ENCODE assay signal across 13 mouse cellular contexts in the genomic region with DNA sequence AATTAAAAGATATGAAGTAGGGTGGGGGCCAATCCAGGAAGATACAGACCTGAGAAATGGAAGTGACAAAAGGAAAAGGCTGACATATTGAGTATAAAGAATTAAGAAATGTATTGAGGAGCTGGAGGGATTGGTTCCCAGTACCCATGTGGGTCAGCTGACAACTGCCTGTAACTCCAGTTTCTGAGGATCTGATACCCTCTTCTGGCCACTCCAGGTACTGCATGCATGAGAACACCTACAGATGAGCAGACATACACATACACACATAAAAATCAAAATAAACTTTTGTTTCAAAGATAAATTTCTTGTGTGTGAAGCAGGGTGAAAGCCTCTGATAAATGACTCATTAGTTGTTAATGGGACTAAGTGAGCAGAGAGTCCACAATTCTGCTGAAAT.
DNase-seq lines count a peak whose midpoint lies in the region; ATAC-seq and TF ChIP-seq lines count a peak whose summit lies in the region.
"Had no signal": no experiment of that assay in that cellular context is flagged by ENCODE, and none has a peak within 500 bp of the region (broad histone marks: within the 10 kb centered on the region; RNA-seq: fewer than 3 reads in every experiment).

No protein-coding gene starts in this region.

- no peaks in the 10 kb centered on the region for H3K27me3 ChIP-seq in forebrain, embryonic 11.5 days (ENCODE audit: control insufficient read depth, insufficient read depth, low read length)
- H3K27me3 ChIP-seq in forebrain, embryonic 12.5 days, result no peaks in the 10 kb centered on the region
- H3K27me3 ChIP-seq in lung, postnatal 0 days (replicated peaks; ENCODE audit: insufficient read depth, low read length), result no peaks in the 10 kb centered on the region

- peak; percentile 55 for DNase-seq in forebrain, embryonic 11.5 days (ENCODE audit: low spot score)
- DNase-seq in lung, postnatal 0 days (ENCODE audit: low spot score), result no peak
- no peak for DNase-seq in lung, postnatal 10 days
- DNase-seq in brain, embryonic 14.5 days (ENCODE audit: low read depth), result no peak
- DNase-seq in thymus, postnatal 0 days (ENCODE audit: low spot score), result peak; percentile 33
- DNase-seq in adrenal gland, postnatal 10 days, result no peak
- DNase-seq in neural tube, embryonic 10.5 days (ENCODE audit: extremely low spot score, low spot score), result no peak
- DNase-seq: cerebellum, postnatal 36 days; right cerebral cortex, postnatal 25 days had no signal

- TF ChIP-seq EP300 in lung, postnatal 0 days (IDR thresholded peaks at IDR 0.05), result no peak

- H3K36me3 ChIP-seq in forebrain, embryonic 11.5 days (ENCODE audit: control insufficient read depth, insufficient read depth, low read length), result no peaks in the 10 kb centered on the region
- H3K36me3 ChIP-seq in forebrain, embryonic 12.5 days (replicated peaks), result no peaks in the 10 kb centered on the region
- no peaks in the 10 kb centered on the region for H3K36me3 ChIP-seq in lung, postnatal 0 days (ENCODE audit: insufficient read depth, low read length)
- H3K36me3 ChIP-seq: limb, embryonic 10.5 days had no signal

- H3K9me3 ChIP-seq in forebrain, embryonic 11.5 days (ENCODE audit: control insufficient read depth, low read length), result no peaks in the 10 kb centered on the region
- H3K9me3 ChIP-seq in forebrain, embryonic 12.5 days, result no peaks in the 10 kb centered on the region
- no peaks in the 10 kb centered on the region for H3K9me3 ChIP-seq in lung, postnatal 0 days (ENCODE audit: low read length)
- H3K9me3 ChIP-seq: limb, embryonic 10.5 days had no signal

- H3K4me2 ChIP-seq in forebrain, embryonic 11.5 days (ENCODE audit: low read depth, low read length, severe bottlenecking), result no peak overlapping the region
- no peak overlapping the region for H3K4me2 ChIP-seq in forebrain, embryonic 12.5 days
- H3K4me2 ChIP-seq in lung, postnatal 0 days (replicated peaks; ENCODE audit: low read depth, low read length), result no peak overlapping the region

- no peak overlapping the region for H3K9ac ChIP-seq in forebrain, embryonic 11.5 days (ENCODE audit: low read length)
- no peak overlapping the region for H3K9ac ChIP-seq in forebrain, embryonic 12.5 days
- no peak overlapping the region for H3K9ac ChIP-seq in lung, postnatal 0 days (replicated peaks; ENCODE audit: low read depth)

- TF ChIP-seq CTCF in lung, postnatal 0 days (IDR thresholded peaks at IDR 0.05), result peak; percentile 55
- TF ChIP-seq CTCF in brain, embryonic 14.5 days (IDR thresholded peaks at IDR 0.05; ENCODE audit: borderline replicate concordance, extremely low read depth, insufficient read depth, insufficient read length), result peak; percentile 44; the same call in 1 of the 2 replicates

- H3K4me3 ChIP-seq in forebrain, embryonic 11.5 days (ENCODE audit: low read depth, low read length), result no peak overlapping the region
- no peak overlapping the region for H3K4me3 ChIP-seq in forebrain, embryonic 12.5 days (replicated peaks)
- H3K4me3 ChIP-seq in lung, postnatal 0 days (ENCODE audit: low read depth, low read length), result no peak overlapping the region
- H3K4me3 ChIP-seq: limb, embryonic 10.5 days had no signal

- H3K27ac ChIP-seq in forebrain, embryonic 11.5 days (ENCODE audit: low read depth, low read length), result no peak overlapping the region
- no peak overlapping the region for H3K27ac ChIP-seq in forebrain, embryonic 12.5 days
- no peak overlapping the region for H3K27ac ChIP-seq in lung, postnatal 0 days (ENCODE audit: low read length)
- H3K27ac ChIP-seq: limb, embryonic 10.5 days had no signal

- no peak for ATAC-seq in forebrain, embryonic 11.5 days (replicated peaks; ENCODE audit: low FRiP score)
- ATAC-seq in forebrain, embryonic 12.5 days (ENCODE audit: low FRiP score), result no peak
- no peak for ATAC-seq in lung, postnatal 0 days
- ATAC-seq: forebrain, embryonic 16.5 days; midbrain, embryonic 16.5 days had no signal

- TF ChIP-seq POLR2A in brain, embryonic 14.5 days (IDR thresholded peaks at IDR 0.05; ENCODE audit: borderline replicate concordance, extremely low read depth, insufficient read depth, insufficient read length, poor library complexity, severe bottlenecking), result no peak

- no peaks in the 10 kb centered on the region for H3K4me1 ChIP-seq in forebrain, embryonic 11.5 days (replicated peaks; ENCODE audit: control insufficient read depth, insufficient read depth, low read length)
- H3K4me1 ChIP-seq in forebrain, embryonic 12.5 days, result no peaks in the 10 kb centered on the region
- no peaks in the 10 kb centered on the region for H3K4me1 ChIP-seq in lung, postnatal 0 days (ENCODE audit: insufficient read depth, low read depth, low read length)

Comparison
In these comparisons a context has a peak if more than half of its experiments do, and no peak if none do; other contexts are left out.
1. DNase-seq: peak in forebrain, embryonic 11.5 days (single experiment) and thymus, postnatal 0 days (single experiment); none in lung, postnatal 0 days (single experiment), lung, postnatal 10 days (single experiment), brain, embryonic 14.5 days (single experiment), adrenal gland, postnatal 10 days (single experiment) and neural tube, embryonic 10.5 days (single experiment).